Mouse (Mus musculus) G1E (cell line): ENCODE results near the gene 1700028P14Rik.

Source experiments
- CTCF ChIP-seq: IDR thresholded peaks from 2 replicates; pipeline ENCODE4 v1.5.1; 2012; ENCODE audit warnings: low read depth, low read length, inconsistent platforms, mixed read lengths
- GATA1 ChIP-seq: IDR thresholded peaks from 2 replicates; pipeline ENCODE4 v1.6.1; 2012; ENCODE audit warnings: borderline replicate concordance, low read length, inconsistent platforms, mixed read lengths
- TAL1 ChIP-seq: conservative IDR thresholded peaks from 2 replicates; pipeline ENCODE4 v1.6.1; 2012; ENCODE audit warnings: low read depth, low read length, inconsistent platforms, mixed read lengths

- no peak for TF ChIP-seq CTCF
- no peak for TF ChIP-seq GATA1
- no peak for TF ChIP-seq TAL1
Measured at GRCm38 (mm10) chr19:23521831-23522230, 130.8 kb downstream of the 1700028P14Rik start.
